Mouse (Mus musculus): ENCODE results near the gene Zfp385c.

- TF ChIP-seq FLI1 (IDR thresholded peaks at IDR 0.05; ENCODE audit: low read length) (no peak), GATA1 (IDR thresholded peaks at IDR 0.05; ENCODE audit: borderline replicate concordance, low read length) (no peak)
Observed at GRCm38 (mm10) chr11:100622714-100623113, 69.5 kb downstream of the Zfp385c start.
